Mouse (Mus musculus): ENCODE measurements around the gene Epha5.

DNA sequence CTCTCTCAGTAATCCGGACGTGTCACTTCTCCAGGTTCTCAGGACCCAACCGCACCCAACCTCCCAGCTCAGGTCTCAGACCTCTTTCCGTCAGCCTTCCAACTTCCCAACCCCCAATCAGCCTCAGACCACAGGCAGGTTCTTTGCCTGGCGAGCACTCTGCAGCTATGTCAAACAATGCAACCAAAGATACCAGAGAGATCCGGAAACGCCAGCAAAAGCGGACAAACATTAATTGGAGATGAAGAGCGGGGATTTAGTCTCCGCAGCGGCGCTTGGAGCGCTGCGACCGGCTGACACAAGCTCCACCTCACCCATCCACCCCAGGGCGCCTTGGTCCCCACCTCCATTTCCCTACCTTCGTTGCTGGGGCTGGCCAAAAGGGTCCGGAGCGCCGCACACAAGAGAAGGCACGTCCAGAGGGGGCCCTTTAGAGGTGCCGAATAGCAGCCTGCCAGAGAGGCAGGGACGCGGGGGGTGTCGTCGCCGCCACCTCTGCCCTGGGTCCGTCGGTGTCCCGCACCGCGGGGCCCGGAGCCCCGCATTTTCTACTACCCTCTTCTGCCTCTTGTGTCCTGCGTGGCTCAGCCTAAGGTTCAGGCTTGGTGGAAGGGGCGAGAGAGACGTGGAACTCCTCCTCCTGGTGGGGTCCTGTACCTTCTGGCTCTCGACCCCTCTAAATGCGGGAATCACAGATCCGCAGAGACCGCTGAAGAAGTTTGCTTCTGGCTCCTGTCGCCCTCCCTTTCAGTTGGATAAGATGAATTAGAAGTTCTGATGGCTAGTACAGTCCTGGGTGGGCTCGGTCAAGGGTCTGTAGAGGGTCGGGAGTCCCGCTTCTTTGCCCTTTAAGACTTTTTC is 991 bp downstream of the Epha5 start:
- TF ChIP-seq CTCF (conservative IDR thresholded peaks at IDR 0.05; ENCODE audit: insufficient read depth, insufficient read length, low read depth, low read length) (no peak), POLR2A (IDR thresholded peaks at IDR 0.05; ENCODE audit: low read depth, low read length) (no peak)
